Mouse (Mus musculus) forebrain, embryonic 13.5 days (tissue): Measurements from ENCODE around the gene Zfp758. TPM values are rescaled to one million over a fixed set of nuclear protein-coding genes. Genes with fewer than 3 reads are reported as not detected.

ENCODE experiments used
- polyA plus RNA-seq: library from polyadenylated mRNA; unstranded; fragments of >200 nt; fragmentation: Nextera tagmentation; extraction: Ambion mirVana; gene quantifications from 2 replicates; pipeline ENCODE4 v1.2.1, GENCODE M21; 2015

Gene Zfp758
- polyA plus RNA-seq, 1 experiment from 2014 or later, result 10.6 TPM

Other genes with a start within 250 kb of the Zfp758 start
- 1.3 and 1.4 TPM in 2 replicates for gene Zfp947, start 195.3 kb upstream of the Zfp758 start, polyA plus RNA-seq
- gene Zfp994, start 135.8 kb upstream of the Zfp758 start, polyA plus RNA-seq, result 3.4 and 3.9 TPM in 2 replicates
- 10.9 and 13.1 TPM in 2 replicates for gene CT030661.1, start 46.6 kb upstream of the Zfp758 start, polyA plus RNA-seq
- 16.3 and 17.6 TPM in 2 replicates for gene Zfp944, start 53 bp upstream of the Zfp758 start, polyA plus RNA-seq
- 36.4 and 37.8 TPM in 2 replicates for gene Zfp946, start 62.8 kb downstream of the Zfp758 start, polyA plus RNA-seq
- not detected in 2 replicates for gene Vmn2r111, start 212.0 kb downstream of the Zfp758 start, polyA plus RNA-seq
- gene Vmn2r112, start 239.5 kb downstream of the Zfp758 start, polyA plus RNA-seq, result not detected in 2 replicates